Mouse (Mus musculus) kidney, postnatal 0 days (tissue): ENCODE measurements around the gene Pdf. TPM values are rescaled to one million over a fixed set of nuclear protein-coding genes. Genes with fewer than 3 reads are reported as not detected.
"Not testable (repeated sequence)": the region's sequence is repeated elsewhere in the genome, so short reads cannot be mapped to it uniquely, and the experiment has no call there.

Source experiments
- ATAC-seq: fragments of 200-750 bp; cut with Nextera tagmentation; replicated peaks from 2 replicates; pipeline ENCODE4 v1.8.0; 2017; ENCODE audit warnings: low read depth, moderate number of reproducible peaks, moderate TSS enrichment, moderate library complexity; ENCODE audit not compliant: low FRiP score
- DNase-seq: peaks from one replicate; pipeline ENCODE4 v3.0.0-alpha.2; 2016; ENCODE audit warnings: low spot score
- H3K27ac ChIP-seq: fragments of 300-500 bp; sonication (generic); 2 replicates; pipeline ENCODE4 v1.5.1; 2014; ENCODE audit warnings: mild to moderate bottlenecking
- H3K27me3 ChIP-seq: fragments of 300-500 bp; sonication (generic); 2 replicates; pipeline ENCODE4 v1.6.1; 2014; ENCODE audit warnings: low read length, mixed read lengths; ENCODE audit not compliant: insufficient read depth
- H3K36me3 ChIP-seq: fragments of 300-500 bp; sonication (generic); 2 replicates; pipeline ENCODE4 v1.6.1; 2014; ENCODE audit warnings: low read length, mixed read lengths; ENCODE audit not compliant: insufficient read depth
- H3K4me1 ChIP-seq: fragments of 300-500 bp; sonication (generic); replicated peaks from 2 replicates; pipeline ENCODE4 v1.6.1; 2014; ENCODE audit warnings: antibody characterized with exemption, low read length, mixed read lengths; ENCODE audit not compliant: insufficient read depth
- H3K4me2 ChIP-seq: fragments of 300-500 bp; sonication (generic); 2 replicates; pipeline ENCODE4 v1.6.1; 2014; ENCODE audit warnings: mild to moderate bottlenecking, low read length, moderate library complexity, mixed read lengths
- H3K4me3 ChIP-seq: fragments of 300-500 bp; sonication (generic); replicated peaks from 2 replicates; pipeline ENCODE4 v1.5.1; 2014; ENCODE audit warnings: low read depth, low read length
- H3K9ac ChIP-seq: fragments of 300-500 bp; sonication (generic); 2 replicates; pipeline ENCODE4 v1.6.1; 2014; ENCODE audit warnings: low read depth, low read length
- H3K9me3 ChIP-seq: fragments of 300-500 bp; sonication (generic); replicated peaks from 2 replicates; pipeline ENCODE4 v1.6.1; 2016; ENCODE audit warnings: low read length, inconsistent platforms, mixed read lengths
- CTCF ChIP-seq: IDR thresholded peaks from 2 replicates; pipeline ENCODE4 v1.5.1; 2016; ENCODE audit warnings: antibody characterized with exemption, low read depth, mild to moderate bottlenecking, moderate library complexity
- WGBS: fragments of 180-500 bp; shearing (Covaris S2); extraction: QIAGEN DNeasy Blood & Tissue Kit; methylation state at CpG from one replicate; pipeline ENCODE4 v1.1.7; 2014; 5-methylcytosine and 5-hydroxymethylcytosine counted together
- polyA plus RNA-seq: library from polyadenylated mRNA; unstranded; fragments of >200 nt; fragmentation: Nextera tagmentation; extraction: Ambion mirVana; gene quantifications from 2 replicates; pipeline ENCODE4 v1.2.1, GENCODE M21; 2015

Gene Pdf
- polyA plus RNA-seq, 1 experiment from 2014 or later, result 51.6 TPM

- ATAC-seq, result no peak
- Histone ChIP-seq H3K36me3 (peaks cover 60% of the 10 kb centered on the region), H3K4me2 (no peak overlapping the region), H3K27me3 (no peaks in the 10 kb centered on the region), H3K27ac (no peak overlapping the region), H3K4me3 (no peak overlapping the region), H3K4me1 (no peaks in the 10 kb centered on the region), H3K9ac (no peak overlapping the region), H3K9me3 (no peaks in the 10 kb centered on the region)
- 71% methylated on average over 7 of the region's 7 CpGs for WGBS
- no peak for TF ChIP-seq CTCF
- DNase-seq, result no peak
These were observed 7.8 kb downstream of the Pdf start for GRCm38 (mm10) chr8:107040632-107041031.

GRCm38 (mm10) chr8:107036626-107037025, 11.8 kb downstream of the Pdf start:
- Histone ChIP-seq H3K9me3 (no peaks in the 10 kb centered on the region), H3K4me1 (peaks cover 11% of the 10 kb centered on the region), H3K27me3 (no peaks in the 10 kb centered on the region), H3K27ac (no peak overlapping the region), H3K36me3 (peaks cover 23% of the 10 kb centered on the region), H3K9ac (no peak overlapping the region), H3K4me2 (no peak overlapping the region), H3K4me3 (no peak overlapping the region)
- no peak for ATAC-seq
- 79% methylated on average over 8 of the region's 8 CpGs for WGBS
- no peak for DNase-seq
- no peak for TF ChIP-seq CTCF

GRCm38 (mm10) chr8:107035641-107036040, 12.8 kb downstream of the Pdf start:
- H3K36me3 ChIP-seq, result peaks cover 22% of the 10 kb centered on the region
- H3K4me3 ChIP-seq, result no peak overlapping the region
- no peak for TF ChIP-seq CTCF
- ATAC-seq, result no peak
- WGBS, result 89% methylated on average over 3 of the region's 3 CpGs
- no peaks in the 10 kb centered on the region for H3K9me3 ChIP-seq
- H3K27me3 ChIP-seq, result no peaks in the 10 kb centered on the region
- no peak overlapping the region for H3K9ac ChIP-seq
- H3K27ac ChIP-seq, result no peak overlapping the region
- no peak overlapping the region for H3K4me2 ChIP-seq
- DNase-seq, result no peak
- H3K4me1 ChIP-seq, result peaks cover 11% of the 10 kb centered on the region

GRCm38 (mm10) chr8:107033609-107034008, 14.8 kb downstream of the Pdf start:
- H3K4me2 ChIP-seq, DNase-seq, H3K4me3 ChIP-seq, H3K36me3 ChIP-seq, H3K9me3 ChIP-seq, H3K27me3 ChIP-seq, H3K27ac ChIP-seq, ATAC-seq, H3K9ac ChIP-seq: not testable (repeated sequence)
- WGBS, result 89% methylated on average over 2 of the region's 2 CpGs
- H3K4me1 ChIP-seq, result peaks cover 11% of the 10 kb centered on the region

- H3K4me1 ChIP-seq, result peaks cover 11% of the 10 kb centered on the region
- H3K27ac ChIP-seq, result peak overlapping the region; percentile 84
- peak overlapping the region; percentile 82 for H3K4me2 ChIP-seq
- TF ChIP-seq CTCF, result no peak
- no peaks in the 10 kb centered on the region for H3K9me3 ChIP-seq
- no peak for DNase-seq
- H3K4me3 ChIP-seq, result peak overlapping the region; percentile 95
- peak overlapping the region; percentile 92 for H3K9ac ChIP-seq
- ATAC-seq, result no peak; the same call in 1 of the 2 replicates
- 1% methylated on average over 36 of the region's 40 CpGs for WGBS
- no peaks in the 10 kb centered on the region for H3K36me3 ChIP-seq
- H3K27me3 ChIP-seq, result no peaks in the 10 kb centered on the region
These were observed 16.8 kb downstream of the Pdf start for GRCm38 (mm10) chr8:107031577-107032090.

- H3K9me3 ChIP-seq, result no peaks in the 10 kb centered on the region
- peak; percentile 86 for TF ChIP-seq CTCF
- DNase-seq, result peak; percentile 95
- no peaks in the 10 kb centered on the region for H3K27me3 ChIP-seq
- H3K27ac ChIP-seq, result peak within 1 kb of the TSS; percentile 84
- H3K4me3 ChIP-seq, result peak within 1 kb of the TSS; percentile 95
- 4% methylated on average over 64 of the region's 66 CpGs for WGBS
- peak; percentile 94 for ATAC-seq
- H3K4me2 ChIP-seq, result peak within 1 kb of the TSS; percentile 82
- H3K4me1 ChIP-seq, result peaks cover 11% of the 10 kb centered on the region
- H3K36me3 ChIP-seq, result no peaks in the 10 kb centered on the region
- H3K9ac ChIP-seq, result peak within 1 kb of the TSS; percentile 92
These were observed 17.5 kb downstream of the Pdf start, which contains the start of gene Vps4a for GRCm38 (mm10) chr8:107030650-107031576. Vps4a (plus strand) TSS chr8:107031222.
